Mouse (Mus musculus) bone marrow, adult 2 months (tissue): ENCODE results near the gene Ryr2. TPM values are rescaled to one million over a fixed set of nuclear protein-coding genes. Genes with fewer than 3 reads are reported as not detected.

Experiments used
- H3K27ac ChIP-seq: fragments of 200-500 bp; 2 replicates; pipeline ENCODE4 v1.5.1; 2012; ENCODE audit warnings: low read depth, mild to moderate bottlenecking, control low read depth, inconsistent platforms, low read length; ENCODE audit not compliant: control insufficient read depth, poor library complexity, insufficient read depth
- H3K4me1 ChIP-seq: fragments of 200-500 bp; 2 replicates; pipeline ENCODE4 v1.6.1; 2011; ENCODE audit warnings: low read length; ENCODE audit not compliant: control insufficient read depth, insufficient read depth
- H3K4me3 ChIP-seq: fragments of 200-500 bp; replicated peaks from 2 replicates; pipeline ENCODE3; 2011; ENCODE audit warnings: mild to moderate bottlenecking, low read depth, low read length, control low read depth; ENCODE audit not compliant: control insufficient read depth
- CTCF ChIP-seq: fragments of 200-500 bp; IDR thresholded peaks from 2 replicates; pipeline ENCODE4 v1.5.1; 2011; ENCODE audit warnings: low read length, control low read depth; ENCODE audit not compliant: control insufficient read depth, insufficient read depth
- POLR2A ChIP-seq: fragments of 200-500 bp; IDR thresholded peaks from 2 replicates; pipeline ENCODE4 v1.6.1; 2011; ENCODE audit warnings: low read depth, mild to moderate bottlenecking, control low read depth, low read length, borderline replicate concordance; ENCODE audit not compliant: control insufficient read depth
- WGBS: fragments of 180-500 bp; shearing (Covaris S2); methylation state at CpG from one replicate; pipeline ENCODE4 v1.1.7; 2018; 5-methylcytosine and 5-hydroxymethylcytosine counted together
- polyA plus RNA-seq: library from polyadenylated mRNA; stranded (reverse); fragments of >200 nt; gene quantifications from 2 replicates; pipeline ENCODE4 v1.2.4, GENCODE M21; 2011; ENCODE audit warnings: low replicate concordance; ENCODE audit not compliant: missing spikeins, insufficient read depth, insufficient read length

Gene Ryr2
- polyA plus RNA-seq, 1 experiment: 1.6 TPM

GRCm38 (mm10) chr13:12126099-12126498 is 19.4 kb upstream of the Ryr2 start:
- Histone ChIP-seq H3K4me3 (no peak overlapping the region), H3K4me1 (no peaks in the 10 kb centered on the region), H3K27ac (no peak overlapping the region)
- no peak for TF ChIP-seq POLR2A
- no peak for TF ChIP-seq CTCF

- TF ChIP-seq CTCF: no peak
- Histone ChIP-seq H3K4me1 (no peaks in the 10 kb centered on the region), H3K27ac (no peak overlapping the region), H3K4me3 (no peak overlapping the region)
- 86% methylated on average over 7 of the region's 7 CpGs for WGBS
Observed at GRCm38 (mm10) chr13:12124940-12125540, 18.3 kb upstream of the Ryr2 start.

GRCm38 (mm10) chr13:12115551-12115950 is 8.8 kb upstream of the Ryr2 start:
- no peak overlapping the region for H3K4me3 ChIP-seq
- H3K4me1 ChIP-seq: no peaks in the 10 kb centered on the region
- 84% methylated on average over 8 of the region's 8 CpGs for WGBS
- H3K27ac ChIP-seq: no peak overlapping the region
- no peak for TF ChIP-seq POLR2A
- no peak for TF ChIP-seq CTCF

GRCm38 (mm10) chr13:12114816-12115215 is 8.1 kb upstream of the Ryr2 start:
- H3K4me3 ChIP-seq: no peak overlapping the region
- no peaks in the 10 kb centered on the region for H3K4me1 ChIP-seq
- WGBS: 63% methylated on average over 1 of the region's 1 CpGs
- no peak overlapping the region for H3K27ac ChIP-seq
- TF ChIP-seq POLR2A (no peak), CTCF (no peak)

GRCm38 (mm10) chr13:12108955-12109354 is 2.2 kb upstream of the Ryr2 start:
- no peak overlapping the region for H3K4me3 ChIP-seq
- H3K27ac ChIP-seq: no peak overlapping the region
- whole genome bisulfite sequencing: 82% methylated on average over 1 of the region's 1 CpGs
- no peaks in the 10 kb centered on the region for H3K4me1 ChIP-seq
- no peak for TF ChIP-seq POLR2A
- TF ChIP-seq CTCF: no peak

- Histone ChIP-seq H3K4me3 (no peak overlapping the region), H3K4me1 (no peaks in the 10 kb centered on the region), H3K27ac (no peak overlapping the region)
- WGBS: 1% methylated on average over 67 of the region's 67 CpGs
- no peak for TF ChIP-seq CTCF
Observed at GRCm38 (mm10) chr13:12105830-12106628, 716 bp downstream of the Ryr2 start.

GRCm38 (mm10) chr13:12105231-12105829 is 1.4 kb downstream of the Ryr2 start:
- Histone ChIP-seq H3K4me3 (no peak overlapping the region), H3K4me1 (no peaks in the 10 kb centered on the region), H3K27ac (no peak overlapping the region)
- TF ChIP-seq POLR2A (no peak), CTCF (no peak)
- 11% methylated on average over 17 of the region's 17 CpGs for WGBS

- H3K27ac ChIP-seq: no peak overlapping the region
- no peak overlapping the region for H3K4me3 ChIP-seq
- no peak for TF ChIP-seq CTCF
- no peak for TF ChIP-seq POLR2A
- H3K4me1 ChIP-seq: no peaks in the 10 kb centered on the region
- 74% methylated on average over 1 of the region's 1 CpGs for WGBS
Observed at GRCm38 (mm10) chr13:12104318-12104717, 2.4 kb downstream of the Ryr2 start.

GRCm38 (mm10) chr13:12103017-12103416 is 3.7 kb downstream of the Ryr2 start:
- H3K4me1 ChIP-seq: no peaks in the 10 kb centered on the region
- no peak overlapping the region for H3K4me3 ChIP-seq
- WGBS: 63% methylated on average over 3 of the region's 3 CpGs
- no peak overlapping the region for H3K27ac ChIP-seq
- TF ChIP-seq POLR2A (no peak), CTCF (no peak)
